Mouse (Mus musculus) retina, postnatal 1 day (tissue): ENCODE measurements around the gene Tmem200a.
A peak's percentile ranks its signal among the peaks of the same experiment; 100 is the strongest.

Experiments used
- DNase-seq: peaks from one replicate; pipeline ENCODE4 v3.0.0-alpha.2; 2012

The Tmem200a gene

GRCm38 (mm10) chr10:26078521-26079142, at the start of gene Tmem200a:
Tmem200a (minus strand) TSS chr10:26079052.
- peak; percentile 89 for DNase-seq

- DNase-seq = no peak
These were observed 41.0 kb upstream of the Tmem200a start for GRCm38 (mm10) chr10:26119822-26120183.

- no peak for DNase-seq
These were observed 40.4 kb upstream of the Tmem200a start for GRCm38 (mm10) chr10:26119067-26119821.

GRCm38 (mm10) chr10:26114409-26114808, 35.6 kb upstream of the Tmem200a start:
- DNase-seq = no peak

GRCm38 (mm10) chr10:26103330-26103982, 24.6 kb upstream of the Tmem200a start:
- no peak for DNase-seq

DNA sequence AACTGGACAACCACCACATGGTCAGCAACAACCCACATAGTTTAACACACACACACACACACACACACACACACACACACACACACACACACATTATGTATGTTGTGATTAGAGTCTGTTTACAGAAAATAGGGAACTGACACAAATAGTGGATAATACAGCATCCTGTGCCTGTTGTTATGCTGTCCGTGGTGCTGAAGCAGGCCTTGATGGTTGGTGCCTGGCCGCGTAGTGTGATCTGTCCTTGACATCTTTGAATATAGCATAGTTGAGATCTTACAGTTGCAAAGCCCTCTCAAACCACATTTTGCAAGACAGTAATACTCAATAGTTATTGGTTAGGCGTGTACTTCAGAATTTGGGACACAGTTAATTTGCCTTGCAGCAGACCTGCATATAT, 3.2 kb upstream of the Tmem200a start:
- no peak for DNase-seq

GRCm38 (mm10) chr10:26079678-26080077, 826 bp upstream of the Tmem200a start:
- no peak for DNase-seq

DNA sequence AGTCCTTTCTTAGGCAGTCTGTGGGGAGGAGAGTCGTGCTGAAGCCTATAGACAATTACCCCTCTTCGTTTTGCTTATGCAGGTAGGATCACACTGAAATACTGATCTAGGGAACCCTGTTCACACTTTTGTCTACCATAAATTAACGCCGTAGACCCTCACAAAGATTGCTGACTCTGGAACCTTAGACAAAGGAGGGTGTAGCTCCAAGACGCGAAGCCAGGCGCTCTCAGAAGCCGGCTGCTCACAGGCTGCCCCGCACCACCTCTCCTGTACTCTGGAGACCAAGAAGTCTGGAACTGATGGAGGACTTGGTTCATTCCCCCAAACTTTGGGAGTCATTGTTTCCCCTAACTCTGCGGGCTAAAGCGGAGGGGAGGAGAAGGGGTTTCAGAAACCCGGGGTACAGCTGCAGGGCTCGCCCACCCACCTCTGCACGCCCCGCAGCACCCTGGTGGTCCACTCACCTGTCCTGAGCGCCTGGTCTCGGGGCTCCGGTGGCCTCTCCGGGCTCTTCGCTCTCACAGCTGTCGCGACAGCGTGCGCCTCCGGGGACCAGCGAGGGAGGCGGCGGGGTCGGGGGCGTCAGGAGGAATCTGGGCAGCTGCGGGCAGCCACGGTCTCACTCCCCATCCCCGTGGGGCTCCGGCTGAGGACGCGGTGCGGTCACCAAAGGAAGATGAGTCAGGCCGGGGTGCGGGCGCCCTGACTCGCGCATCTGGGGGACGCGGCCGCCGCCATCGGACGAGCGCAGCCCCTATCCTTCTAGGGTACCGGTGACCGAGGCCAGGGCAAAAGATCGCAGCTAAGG, 976 bp downstream of the Tmem200a start, which contains the start of gene Gm9767:
TSS of gene Gm9767 (plus strand) at position 585 of the 811 bp plus-strand sequence.
- peak; percentile 51 for DNase-seq

DNA sequence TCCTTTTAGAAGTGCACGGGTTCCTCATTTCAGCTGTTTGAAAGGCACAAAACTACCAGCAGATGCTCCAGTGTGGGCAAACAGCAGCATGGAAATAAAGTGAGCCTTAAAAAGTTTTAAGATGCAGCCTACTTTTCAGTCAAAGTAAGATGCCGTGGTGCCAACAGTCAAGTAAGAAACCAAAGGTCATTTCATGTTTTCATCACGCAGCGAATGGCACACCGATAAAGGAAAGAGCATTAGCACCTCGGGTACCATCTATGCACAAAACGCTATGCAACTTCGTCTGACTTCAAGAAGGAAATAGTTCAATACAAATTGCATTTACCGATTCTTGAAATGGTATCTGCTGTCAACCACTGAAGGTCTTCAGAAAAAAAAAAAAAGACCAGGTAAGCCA, 1.9 kb downstream of the Tmem200a start:
- no peak for DNase-seq

DNA sequence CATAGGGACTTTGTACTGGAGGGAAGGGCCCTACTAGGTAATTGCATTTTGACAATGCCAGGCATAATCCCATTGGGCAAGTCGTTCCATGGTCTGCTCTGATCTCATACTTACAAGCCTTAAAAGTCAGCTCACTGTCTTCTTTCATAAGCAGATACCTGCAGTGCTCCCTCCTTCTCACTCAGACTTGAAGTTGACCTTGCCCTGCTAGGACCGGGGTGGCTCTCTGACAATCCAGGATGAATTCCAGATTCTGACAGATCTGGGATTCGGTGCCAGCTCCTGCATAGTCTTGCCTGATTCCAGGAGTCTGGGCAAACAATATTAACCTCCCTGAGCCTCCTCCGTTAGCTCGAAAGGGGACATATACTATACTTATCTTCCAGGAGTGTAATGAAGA, 6.9 kb downstream of the Tmem200a start:
- DNase-seq = no peak

- DNase-seq = no peak
These were observed 15.8 kb downstream of the Tmem200a start for GRCm38 (mm10) chr10:26063071-26063470.

GRCm38 (mm10) chr10:26059662-26060307, 19.1 kb downstream of the Tmem200a start:
- no peak for DNase-seq

- DNase-seq = no peak
These were observed 27.7 kb downstream of the Tmem200a start for GRCm38 (mm10) chr10:26051177-26051576.

DNA sequence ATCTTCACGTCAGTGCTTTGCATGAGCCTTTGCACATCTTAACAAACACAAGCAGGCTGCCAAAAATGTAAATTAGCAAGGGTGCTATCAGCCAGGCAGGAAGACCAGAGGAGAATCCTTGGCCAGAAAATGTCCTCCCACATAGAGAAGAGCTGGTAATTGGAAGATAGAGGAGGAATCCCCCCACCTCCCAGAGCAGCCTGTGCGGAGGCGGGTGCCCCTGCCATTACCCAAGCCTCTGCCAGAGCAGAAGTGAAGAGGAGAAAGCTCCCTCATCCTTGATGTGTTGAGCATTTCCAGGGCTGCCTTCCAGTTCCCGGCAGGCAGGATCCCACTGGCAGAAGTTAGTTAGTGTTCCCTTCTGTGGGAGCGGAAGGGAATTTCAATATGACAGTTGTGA, 43.9 kb downstream of the Tmem200a start:
- no peak for DNase-seq

- DNase-seq = no peak
These were observed 60.1 kb downstream of the Tmem200a start for GRCm38 (mm10) chr10:26018740-26019139.

DNA sequence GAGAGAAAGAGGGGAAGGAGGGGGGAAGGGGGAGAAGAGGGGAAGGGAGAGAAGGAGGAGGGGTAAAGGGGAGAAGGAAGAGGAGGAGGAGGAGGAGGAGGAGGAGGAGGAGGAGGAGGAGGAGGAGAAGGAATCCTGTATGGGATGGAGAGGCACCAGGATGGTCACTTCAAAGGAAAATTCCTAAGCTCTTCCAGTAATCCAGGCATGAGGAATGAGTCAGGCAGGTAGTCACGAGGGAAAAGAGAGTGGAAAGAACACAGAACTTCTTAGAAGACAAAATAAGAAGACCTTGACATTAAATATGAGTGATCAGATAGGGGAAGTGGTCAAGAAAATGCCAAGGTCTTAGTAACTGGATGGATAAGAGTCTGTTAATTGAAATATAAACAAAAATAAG, 64.6 kb downstream of the Tmem200a start:
- no peak for DNase-seq

- no peak for DNase-seq
These were observed 69.9 kb downstream of the Tmem200a start for GRCm38 (mm10) chr10:26008948-26009347.

- DNase-seq = no peak
These were observed 73.4 kb downstream of the Tmem200a start for GRCm38 (mm10) chr10:26005471-26005870.

GRCm38 (mm10) chr10:26000893-26001292, 78.0 kb downstream of the Tmem200a start:
- no peak for DNase-seq

- peak; percentile 10 for DNase-seq
These were observed 79.4 kb downstream of the Tmem200a start for GRCm38 (mm10) chr10:25999291-25999930.

GRCm38 (mm10) chr10:25984056-25984455, 94.8 kb downstream of the Tmem200a start:
- DNase-seq = no peak

GRCm38 (mm10) chr10:25982617-25983016, 96.2 kb downstream of the Tmem200a start:
- DNase-seq = no peak
